Mouse (Mus musculus): ENCODE data around the gene Rfc1.

GRCm38 (mm10) chr5:65300121-65300520, 35.3 kb downstream of the Rfc1 start:
- TF ChIP-seq CTCF (IDR thresholded peaks at IDR 0.05; ENCODE audit: control insufficient read depth, insufficient read depth, insufficient read length) (no peak), CEBPB (IDR thresholded peaks at IDR 0.05; ENCODE audit: low read depth) (no peak), MYOG (IDR thresholded peaks at IDR 0.05; ENCODE audit: control insufficient read depth, extremely low read depth, insufficient read length) (no peak), USF1 (IDR thresholded peaks at IDR 0.05; ENCODE audit: low read depth) (no peak), FOSL1 (IDR thresholded peaks at IDR 0.05; ENCODE audit: insufficient read depth, low read length, poor library complexity, severe bottlenecking) (no peak)
